In genomic region chr14:34139671-34140664, GRCm38 (mm10) we compare ENCODE assay signal across 33 mouse cellular contexts. TPM values are rescaled to one million over a fixed set of nuclear protein-coding genes. Genes with fewer than 3 reads are reported as not detected.
A peak's percentile ranks its signal among the peaks of the same experiment; 100 is the strongest.
DNase-seq lines count a peak whose midpoint lies in the region; ATAC-seq lines count a peak whose summit lies in the region.
"Had no signal": no experiment of that assay in that cellular context is flagged by ENCODE, and none has a peak within 500 bp of the region (broad histone marks: within the 10 kb centered on the region; RNA-seq: fewer than 3 reads in every experiment).

No protein-coding gene starts in this region.

- H3K4me3 ChIP-seq in heart, embryonic 10.5 days = no peak overlapping the region
- no peak overlapping the region for H3K4me3 ChIP-seq in forebrain, embryonic 14.5 days (ENCODE audit: low read depth, low read length)
- H3K4me3 ChIP-seq: gastrocnemius, adult 2 months; heart, embryonic 13.5 days; layer of hippocampus, adult 2 months; limb, embryonic 12.5 days; liver, embryonic 12.5 days; midbrain, embryonic 13.5 days; neural tube, embryonic 12.5 days had no signal

- ATAC-seq in forebrain, embryonic 14.5 days = peak; percentile 87
- ATAC-seq: activated CD4-positive, CD25-positive, alpha-beta regulatory T cell, adult 4 months; liver, embryonic 12.5 days; midbrain, embryonic 13.5 days had no signal

- no peaks in the 10 kb centered on the region for H3K9me3 ChIP-seq in heart, embryonic 10.5 days
- H3K9me3 ChIP-seq in forebrain, embryonic 14.5 days (replicated peaks; ENCODE audit: control insufficient read depth, low read length) = no peaks in the 10 kb centered on the region
- H3K9me3 ChIP-seq: G1E; heart, embryonic 13.5 days; limb, embryonic 12.5 days; liver, embryonic 12.5 days; midbrain, embryonic 13.5 days; neural tube, embryonic 12.5 days had no signal

- H3K9ac ChIP-seq in forebrain, embryonic 14.5 days (ENCODE audit: low read length) = no peak overlapping the region
- H3K9ac ChIP-seq: heart, embryonic 13.5 days; limb, embryonic 12.5 days; liver, embryonic 12.5 days; midbrain, embryonic 13.5 days; neural tube, embryonic 12.5 days had no signal

- H3K27ac ChIP-seq in heart, embryonic 10.5 days = no peak overlapping the region
- no peak overlapping the region for H3K27ac ChIP-seq in forebrain, embryonic 14.5 days (ENCODE audit: low read depth, low read length)
- H3K27ac ChIP-seq: gastrocnemius, adult 2 months; heart, embryonic 13.5 days; layer of hippocampus, adult 2 months; limb, embryonic 12.5 days; liver, embryonic 12.5 days; midbrain, embryonic 13.5 days; neural tube, embryonic 12.5 days had no signal

- peak; percentile 57 for DNase-seq in heart, embryonic 10.5 days (ENCODE audit: low spot score)
- DNase-seq in heart, adult 18-20 months = no peak
- DNase-seq in urinary bladder, adult 2 months (ENCODE audit: low spot score) = peak; percentile 4
- no peak for DNase-seq in urinary bladder, adult 18-20 months (ENCODE audit: low spot score in 2 of 2)
- peak; percentile 86 for DNase-seq in forebrain, embryonic 14.5 days (ENCODE audit: low spot score)
- DNase-seq in adrenal gland, postnatal 10 days = no peak
- DNase-seq in kidney, postnatal 14 days = no peak
- DNase-seq: adrenal gland, postnatal 14 days; B cell, adult 2 months; cerebellum, adult 8-10 months; gastrocnemius, adult 2 months; heart, postnatal 14 days; kidney, adult 8-10 months; kidney, postnatal 10 days; layer of hippocampus, postnatal 36 days; lung, adult 18-20 months; right cerebral cortex, postnatal 25 days; spleen, adult 18-20 months; thymus, adult 18-20 months; thymus, postnatal 36 days had no signal

- H3K36me3 ChIP-seq in heart, embryonic 10.5 days = no peaks in the 10 kb centered on the region
- no peaks in the 10 kb centered on the region for H3K36me3 ChIP-seq in forebrain, embryonic 14.5 days (ENCODE audit: control insufficient read depth, insufficient read depth, low read length)
- H3K36me3 ChIP-seq: G1E; heart, embryonic 13.5 days; limb, embryonic 12.5 days; liver, embryonic 12.5 days; midbrain, embryonic 13.5 days; neural tube, embryonic 12.5 days had no signal

- no peak overlapping the region for H3K4me2 ChIP-seq in forebrain, embryonic 14.5 days (ENCODE audit: low read length)
- H3K4me2 ChIP-seq: heart, embryonic 13.5 days; limb, embryonic 12.5 days; liver, embryonic 12.5 days; midbrain, embryonic 13.5 days; neural tube, embryonic 12.5 days had no signal

- H3K27me3 ChIP-seq in heart, embryonic 10.5 days (ENCODE audit: insufficient read depth, poor library complexity, severe bottlenecking) = no peaks in the 10 kb centered on the region
- peaks cover 4% of the 10 kb centered on the region for H3K27me3 ChIP-seq in forebrain, embryonic 14.5 days (replicated peaks; ENCODE audit: control insufficient read depth, insufficient read depth, low read length)
- H3K27me3 ChIP-seq: CH12.LX; heart, embryonic 13.5 days; limb, embryonic 12.5 days; liver, embryonic 12.5 days; midbrain, embryonic 13.5 days; neural tube, embryonic 12.5 days had no signal

- no peaks in the 10 kb centered on the region for H3K4me1 ChIP-seq in heart, embryonic 10.5 days
- peaks cover 5% of the 10 kb centered on the region; the same call in 1 of the 2 replicates for H3K4me1 ChIP-seq in forebrain, embryonic 14.5 days (ENCODE audit: control insufficient read depth, insufficient read depth, low read length)
- H3K4me1 ChIP-seq: heart, embryonic 13.5 days; limb, embryonic 12.5 days; liver, embryonic 12.5 days; midbrain, embryonic 13.5 days; neural tube, embryonic 12.5 days had no signal

- 88% methylated on average over 15 of the region's 15 CpGs for WGBS in heart, embryonic 10.5 days
- WGBS in forebrain, embryonic 14.5 days = 38% methylated on average over 15 of the region's 15 CpGs

RNA-seq across cellular contexts. Expression of gene Npy4r, which starts 12.3 kb away (rescaled TPM):
- polyA plus RNA-seq in heart, embryonic 10.5 days (2016; fragmentation: Nextera tagmentation; extraction: Ambion mirVana) = 0.04 and 0.05 TPM in 2 replicates
- under 1 TPM; 0.07 to 0.13 TPM for total RNA-seq in heart, adult 18-20 months (2021)
- 25.1 and 34.7 TPM in 2 replicates for polyA plus RNA-seq in urinary bladder, adult 2 months (2012; rRNA removed)
- 0.05 and 0.07 TPM in 2 replicates for polyA plus RNA-seq in forebrain, embryonic 14.5 days (2014; fragmentation: Nextera tagmentation; extraction: Ambion mirVana)
- under 1 TPM; 0.27 to 0.30 TPM for total RNA-seq in adrenal gland, postnatal 10 days (2021)
- total RNA-seq: layer of hippocampus, adult 2 months; layer of hippocampus, postnatal 36 days; left cerebral cortex, postnatal 10 days; megakaryocyte, adult 5-6 weeks had no signal
- polyA plus RNA-seq: activated CD4-positive, CD25-positive, alpha-beta regulatory T cell, adult 4 months; frontal cortex, adult 2 months; G1E; hindbrain, embryonic 11.5 days; limb, embryonic 12.5 days; liver, embryonic 12.5 days had no signal

RNA-seq across cellular contexts. Expression of gene A630023A22Rik, which starts 37.4 kb away (rescaled TPM):
- polyA plus RNA-seq in heart, embryonic 10.5 days (2016; fragmentation: Nextera tagmentation; extraction: Ambion mirVana) = not detected in 2 replicates
- not detected for total RNA-seq in heart, adult 18-20 months (2021)
- 12.5 and 14.3 TPM in 2 replicates for polyA plus RNA-seq in urinary bladder, adult 2 months (2012; rRNA removed)
- not detected in 2 replicates for polyA plus RNA-seq in forebrain, embryonic 14.5 days (2014; fragmentation: Nextera tagmentation; extraction: Ambion mirVana)
- not detected for total RNA-seq in adrenal gland, postnatal 10 days (2021)
- total RNA-seq: adrenal gland, postnatal 14 days; CH12.LX; gastrocnemius, adult 2 months; heart, postnatal 14 days; layer of hippocampus, adult 2 months; layer of hippocampus, postnatal 36 days; left cerebral cortex, postnatal 10 days; megakaryocyte, adult 5-6 weeks had no signal
- polyA plus RNA-seq: activated CD4-positive, CD25-positive, alpha-beta regulatory T cell, adult 4 months; frontal cortex, adult 2 months; G1E; heart, embryonic 13.5 days; hindbrain, embryonic 11.5 days; limb, embryonic 12.5 days; liver, embryonic 12.5 days; midbrain, embryonic 13.5 days; neural tube, embryonic 12.5 days had no signal

RNA-seq across cellular contexts. Expression of gene Anxa8, which starts 54.2 kb away (rescaled TPM):
- polyA plus RNA-seq in heart, embryonic 10.5 days (2016; fragmentation: Nextera tagmentation; extraction: Ambion mirVana) = 0.49 and 0.53 TPM in 2 replicates
- 1 to 10 TPM; 1.8 to 5.4 TPM for total RNA-seq in heart, adult 18-20 months (2021)
- polyA plus RNA-seq in urinary bladder, adult 2 months (2012; rRNA removed) = 39.5 and 42.4 TPM in 2 replicates
- polyA plus RNA-seq in forebrain, embryonic 14.5 days (2014; fragmentation: Nextera tagmentation; extraction: Ambion mirVana) = not detected in 2 replicates
- total RNA-seq in adrenal gland, postnatal 10 days (2021) = 1 to 10 TPM; 7.9 to 8.5 TPM
- total RNA-seq: G1E; megakaryocyte, adult 5-6 weeks had no signal
- polyA plus RNA-seq: activated CD4-positive, CD25-positive, alpha-beta regulatory T cell, adult 4 months; G1E; liver, embryonic 12.5 days; midbrain, embryonic 13.5 days had no signal

Comparison
In these comparisons a context has a peak if more than half of its experiments do, and no peak if none do; other contexts are left out.
1. DNase-seq: peak in heart, embryonic 10.5 days (single experiment), urinary bladder, adult 2 months (single experiment) and forebrain, embryonic 14.5 days (single experiment); none in heart, adult 18-20 months (0 of 2), urinary bladder, adult 18-20 months (0 of 2), adrenal gland, postnatal 10 days (single experiment) and kidney, postnatal 14 days (single experiment).
2. RNA of gene Npy4r, which starts 12.3 kb away (polyA plus RNA-seq): 25.1 to 34.7 TPM in urinary bladder, adult 2 months; 0.05 to 0.07 TPM in forebrain, embryonic 14.5 days and 0.04 to 0.05 TPM in heart, embryonic 10.5 days; every median in the first group is over 10 times any median in the second.
3. RNA of gene A630023A22Rik, which starts 37.4 kb away (polyA plus RNA-seq): 12.5 to 14.3 TPM in urinary bladder, adult 2 months; not detected in heart, embryonic 10.5 days and not detected in forebrain, embryonic 14.5 days; every median in the first group is over 10 times any median in the second.
4. RNA of gene Anxa8, which starts 54.2 kb away (polyA plus RNA-seq): 39.5 to 42.4 TPM in urinary bladder, adult 2 months; 0.49 to 0.53 TPM in heart, embryonic 10.5 days and not detected in forebrain, embryonic 14.5 days; every median in the first group is over 10 times any median in the second.